Mouse (Mus musculus) bone marrow, adult 2 months (tissue): ENCODE measurements around the gene Rabgap1. TPM values are rescaled to one million over a fixed set of nuclear protein-coding genes. Genes with fewer than 3 reads are reported as not detected.
"Not testable (repeated sequence)": the region's sequence is repeated elsewhere in the genome, so short reads cannot be mapped to it uniquely, and the experiment has no call there.

Source experiments
- H3K27ac ChIP-seq: fragments of 200-500 bp; 2 replicates; pipeline ENCODE4 v1.5.1; 2012; ENCODE audit warnings: low read depth, mild to moderate bottlenecking, control low read depth, inconsistent platforms, low read length; ENCODE audit not compliant: control insufficient read depth, poor library complexity, insufficient read depth
- H3K4me1 ChIP-seq: fragments of 200-500 bp; 2 replicates; pipeline ENCODE4 v1.6.1; 2011; ENCODE audit warnings: low read length; ENCODE audit not compliant: control insufficient read depth, insufficient read depth
- H3K4me3 ChIP-seq: fragments of 200-500 bp; replicated peaks from 2 replicates; pipeline ENCODE3; 2011; ENCODE audit warnings: mild to moderate bottlenecking, low read depth, low read length, control low read depth; ENCODE audit not compliant: control insufficient read depth
- CTCF ChIP-seq: fragments of 200-500 bp; IDR thresholded peaks from 2 replicates; pipeline ENCODE4 v1.5.1; 2011; ENCODE audit warnings: low read length, control low read depth; ENCODE audit not compliant: control insufficient read depth, insufficient read depth
- POLR2A ChIP-seq: fragments of 200-500 bp; IDR thresholded peaks from 2 replicates; pipeline ENCODE4 v1.6.1; 2011; ENCODE audit warnings: low read depth, mild to moderate bottlenecking, control low read depth, low read length, borderline replicate concordance; ENCODE audit not compliant: control insufficient read depth
- WGBS: fragments of 180-500 bp; shearing (Covaris S2); methylation state at CpG from one replicate; pipeline ENCODE4 v1.1.7; 2018; 5-methylcytosine and 5-hydroxymethylcytosine counted together
- polyA plus RNA-seq: library from polyadenylated mRNA; stranded (reverse); fragments of >200 nt; gene quantifications from 2 replicates; pipeline ENCODE4 v1.2.4, GENCODE M21; 2011; ENCODE audit warnings: low replicate concordance; ENCODE audit not compliant: missing spikeins, insufficient read depth, insufficient read length

Rabgap1 gene
- polyA plus RNA-seq, 1 experiment: 18.0 TPM

- H3K27ac ChIP-seq: no peak overlapping the region
- TF ChIP-seq CTCF (no peak), POLR2A (no peak)
- H3K4me3 ChIP-seq: no peak overlapping the region
- WGBS: 88% methylated on average over 2 of the region's 2 CpGs
- no peaks in the 10 kb centered on the region for H3K4me1 ChIP-seq
Measured at GRCm38 (mm10) chr2:37488956-37489355, 45.9 kb downstream of the Rabgap1 start.

- Histone ChIP-seq H3K4me1 (no peaks in the 10 kb centered on the region), H3K27ac (no peak overlapping the region), H3K4me3 (no peak overlapping the region)
- TF ChIP-seq CTCF (no peak), POLR2A (no peak)
- 94% methylated on average over 4 of the region's 4 CpGs for WGBS
Measured at GRCm38 (mm10) chr2:37497321-37497720, 54.2 kb downstream of the Rabgap1 start.

- not testable (repeated sequence) for H3K27ac ChIP-seq, H3K4me1 ChIP-seq, H3K4me3 ChIP-seq
- WGBS: 62% methylated on average over 2 of the region's 2 CpGs
Measured at GRCm38 (mm10) chr2:37505856-37506255, 62.8 kb downstream of the Rabgap1 start.

GRCm38 (mm10) chr2:37511134-37511901, 68.2 kb downstream of the Rabgap1 start:
- WGBS: 90% methylated on average over 4 of the region's 4 CpGs

GRCm38 (mm10) chr2:37516030-37516710, 73.1 kb downstream of the Rabgap1 start, which contains the start of gene Gpr21:
Gene Gpr21 (plus strand): TSS chr2:37516332.
- no peak within 1 kb of the TSS for H3K4me3 ChIP-seq
- TF ChIP-seq CTCF (no peak), POLR2A (no peak)
- 77% methylated on average over 11 of the region's 11 CpGs for WGBS
- no peaks in the 10 kb centered on the region for H3K4me1 ChIP-seq
- no peak within 1 kb of the TSS for H3K27ac ChIP-seq

More at GRCm38 (mm10) chr2:37511134-37511901, 68.2 kb downstream of the Rabgap1 start:
- Histone ChIP-seq H3K4me3 (no peak overlapping the region), H3K4me1 (no peaks in the 10 kb centered on the region), H3K27ac (no peak overlapping the region)
- TF ChIP-seq CTCF: no peak

GRCm38 (mm10) chr2:37516922-37517462, 73.9 kb downstream of the Rabgap1 start:
- Histone ChIP-seq H3K27ac (no peak overlapping the region), H3K4me1 (no peaks in the 10 kb centered on the region), H3K4me3 (no peak overlapping the region)
- WGBS: 77% methylated on average over 4 of the region's 4 CpGs
- TF ChIP-seq POLR2A (no peak), CTCF (no peak)

GRCm38 (mm10) chr2:37518561-37519285, 75.6 kb downstream of the Rabgap1 start:
- H3K27ac ChIP-seq: no peak overlapping the region
- WGBS: 87% methylated on average over 4 of the region's 4 CpGs
- no peak for TF ChIP-seq CTCF
- TF ChIP-seq POLR2A: no peak
- H3K4me3 ChIP-seq: no peak overlapping the region
- H3K4me1 ChIP-seq: no peaks in the 10 kb centered on the region

- no peak overlapping the region for H3K27ac ChIP-seq
- no peaks in the 10 kb centered on the region for H3K4me1 ChIP-seq
- 90% methylated on average over 1 of the region's 1 CpGs for WGBS
- TF ChIP-seq CTCF (no peak), POLR2A (no peak)
- no peak overlapping the region for H3K4me3 ChIP-seq
Measured at GRCm38 (mm10) chr2:37519286-37519640, 76.2 kb downstream of the Rabgap1 start.
